ENCODE assay signal across 15 mouse cellular contexts in the genomic region with DNA sequence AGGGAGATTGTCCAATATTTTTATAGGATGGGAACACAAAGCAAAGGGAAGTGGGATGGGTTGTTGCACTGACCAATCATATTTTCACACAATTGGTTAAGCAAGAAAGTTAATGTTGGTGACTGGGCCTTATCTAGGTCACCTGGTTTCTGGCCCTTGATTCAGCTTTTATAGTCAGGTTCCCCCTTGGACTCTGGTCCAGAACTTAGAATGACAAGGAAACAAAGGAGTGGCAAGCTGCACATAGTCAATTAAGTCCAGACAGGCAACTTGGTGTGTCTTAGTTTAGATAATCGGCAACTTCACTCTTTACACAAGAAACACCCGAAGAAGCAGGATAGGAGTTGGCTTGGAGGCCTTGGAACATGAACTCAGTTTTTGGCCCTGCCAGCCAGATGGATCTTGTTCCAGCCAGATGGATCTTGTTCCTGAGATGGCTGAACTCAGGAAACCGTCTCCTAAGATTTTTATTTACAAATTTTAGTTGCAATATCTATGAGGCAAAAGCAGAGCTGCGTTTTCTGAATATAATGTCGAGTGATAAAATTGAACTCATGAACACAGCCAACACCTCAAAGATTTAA.
DNase-seq lines count a peak whose midpoint lies in the region; ATAC-seq lines count a peak whose summit lies in the region.
"Had no signal": no experiment of that assay in that cellular context is flagged by ENCODE, and none has a peak within 500 bp of the region (broad histone marks: within the 10 kb centered on the region; RNA-seq: fewer than 3 reads in every experiment).

No protein-coding gene starts in this region.

- no peak overlapping the region for H3K4me2 ChIP-seq in kidney, embryonic 16.5 days (replicated peaks; ENCODE audit: low read depth, low read length)
- no peak overlapping the region for H3K4me2 ChIP-seq in midbrain, embryonic 14.5 days (ENCODE audit: low read length)
- H3K4me2 ChIP-seq: lung, embryonic 15.5 days; neural tube, embryonic 13.5 days; stomach, embryonic 15.5 days had no signal

- intact Hi-C loops in gastrocnemius, postnatal 14 days (cut with DNase I; ENCODE audit: low total_unique reads): no loop called here

- WGBS in kidney, embryonic 16.5 days: 64% methylated on average over 5 of the region's 5 CpGs
- 93% methylated on average over 5 of the region's 5 CpGs for WGBS in midbrain, embryonic 14.5 days

- DNase-seq in kidney, adult 18-20 months: peak; percentile 4
- DNase-seq in gastrocnemius, postnatal 14 days: peak; percentile 18
- DNase-seq in heart, adult 9 months (ENCODE audit: low spot score in 2 of 2): peak; percentile 24 to 52
- DNase-seq in kidney, postnatal 14 days: peak; percentile 9
- no peak for DNase-seq in midbrain, embryonic 14.5 days
- no peak for DNase-seq in adrenal gland, adult (ENCODE audit: inconsistent age in 2 of 2, low spot score in 1 of 2)
- no peak for DNase-seq in thymus, adult 18-20 months
- DNase-seq: adrenal gland, postnatal 10 days; right cerebral cortex, postnatal 25 days had no signal

- H3K9ac ChIP-seq in kidney, embryonic 16.5 days (replicated peaks; ENCODE audit: low read length): no peak overlapping the region
- H3K9ac ChIP-seq in midbrain, embryonic 14.5 days (replicated peaks; ENCODE audit: low read length): no peak overlapping the region
- H3K9ac ChIP-seq: lung, embryonic 15.5 days; neural tube, embryonic 13.5 days; stomach, embryonic 15.5 days had no signal

- no peak overlapping the region for H3K27ac ChIP-seq in kidney, embryonic 16.5 days (ENCODE audit: low read length)
- no peak overlapping the region for H3K27ac ChIP-seq in midbrain, embryonic 14.5 days (replicated peaks; ENCODE audit: low read depth, low read length)
- H3K27ac ChIP-seq: layer of hippocampus, adult 2 months; lung, embryonic 15.5 days; neural tube, embryonic 13.5 days had no signal

- no peaks in the 10 kb centered on the region for H3K9me3 ChIP-seq in kidney, embryonic 16.5 days (ENCODE audit: low read length)
- no peaks in the 10 kb centered on the region for H3K9me3 ChIP-seq in midbrain, embryonic 14.5 days (ENCODE audit: control insufficient read depth, low read length)
- H3K9me3 ChIP-seq: lung, embryonic 15.5 days; neural tube, embryonic 13.5 days; stomach, embryonic 15.5 days had no signal

- no peaks in the 10 kb centered on the region for H3K36me3 ChIP-seq in kidney, embryonic 16.5 days (ENCODE audit: insufficient read depth, low read length)
- no peaks in the 10 kb centered on the region for H3K36me3 ChIP-seq in midbrain, embryonic 14.5 days (ENCODE audit: control insufficient read depth, insufficient read depth, low read length)
- H3K36me3 ChIP-seq: lung, embryonic 15.5 days; neural tube, embryonic 13.5 days; stomach, embryonic 15.5 days had no signal

- no peaks in the 10 kb centered on the region for H3K27me3 ChIP-seq in kidney, embryonic 16.5 days (ENCODE audit: insufficient read depth, low read length)
- no peaks in the 10 kb centered on the region for H3K27me3 ChIP-seq in midbrain, embryonic 14.5 days (ENCODE audit: control insufficient read depth, insufficient read depth, low read length)
- H3K27me3 ChIP-seq: lung, embryonic 15.5 days; neural tube, embryonic 13.5 days; stomach, embryonic 15.5 days had no signal

- H3K4me1 ChIP-seq in kidney, embryonic 16.5 days (ENCODE audit: insufficient read depth, low read length): no peaks in the 10 kb centered on the region
- H3K4me1 ChIP-seq in midbrain, embryonic 14.5 days (ENCODE audit: control insufficient read depth, insufficient read depth, low read length): peaks cover 4% of the 10 kb centered on the region; the same call in 1 of the 2 replicates
- H3K4me1 ChIP-seq: stomach, embryonic 15.5 days had no signal

- no peak for ATAC-seq in kidney, embryonic 16.5 days (ENCODE audit: low FRiP score, low TSS enrichment)
- ATAC-seq in midbrain, embryonic 14.5 days (ENCODE audit: low FRiP score, low TSS enrichment): no peak
- ATAC-seq: midbrain, embryonic 16.5 days had no signal

- H3K4me3 ChIP-seq in kidney, embryonic 16.5 days (ENCODE audit: low read length): no peak overlapping the region
- H3K4me3 ChIP-seq in midbrain, embryonic 14.5 days (replicated peaks; ENCODE audit: low read depth, low read length): no peak overlapping the region
- H3K4me3 ChIP-seq: layer of hippocampus, adult 2 months; lung, embryonic 15.5 days; neural tube, embryonic 13.5 days; stomach, embryonic 15.5 days had no signal

Comparison
In these comparisons a context has a peak if more than half of its experiments do, and no peak if none do; other contexts are left out.
1. DNase-seq: peak in kidney, adult 18-20 months (single experiment), gastrocnemius, postnatal 14 days (single experiment), heart, adult 9 months (2 of 2) and kidney, postnatal 14 days (single experiment); none in midbrain, embryonic 14.5 days (single experiment), adrenal gland, adult (0 of 2) and thymus, adult 18-20 months (0 of 2).